Mouse (Mus musculus) natural killer cell, adult 2 months (primary cell): ENCODE data around the gene Mapkapk2.

ENCODE experiments used
- DNase-seq, 2 experiments: peaks; one replicate each; pipeline ENCODE4 v3.0.0; 2022; ENCODE audit warnings: low spot score in 2 of 2

Mapkapk2 gene

DNA sequence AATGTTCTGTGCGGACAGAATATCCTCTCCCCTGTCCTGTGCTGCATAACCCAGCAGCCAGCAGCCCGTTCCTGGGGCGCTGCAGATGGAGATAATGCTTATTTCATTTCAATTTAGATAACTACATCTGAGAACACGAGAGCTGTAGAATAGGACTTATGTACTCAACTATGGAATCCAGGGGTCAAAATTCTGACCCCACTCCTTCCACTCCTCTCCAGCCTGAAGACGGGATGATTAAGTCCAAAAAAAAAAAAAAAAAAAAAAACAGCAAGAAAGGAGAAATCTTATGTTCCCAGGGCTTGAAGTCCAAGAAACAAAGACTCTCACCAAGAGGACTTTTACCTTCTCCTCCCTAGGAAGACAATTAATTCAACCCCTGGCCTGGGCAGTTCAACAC is 14.5 kb downstream of the Mapkapk2 start:
- no peak for DNase-seq

DNA sequence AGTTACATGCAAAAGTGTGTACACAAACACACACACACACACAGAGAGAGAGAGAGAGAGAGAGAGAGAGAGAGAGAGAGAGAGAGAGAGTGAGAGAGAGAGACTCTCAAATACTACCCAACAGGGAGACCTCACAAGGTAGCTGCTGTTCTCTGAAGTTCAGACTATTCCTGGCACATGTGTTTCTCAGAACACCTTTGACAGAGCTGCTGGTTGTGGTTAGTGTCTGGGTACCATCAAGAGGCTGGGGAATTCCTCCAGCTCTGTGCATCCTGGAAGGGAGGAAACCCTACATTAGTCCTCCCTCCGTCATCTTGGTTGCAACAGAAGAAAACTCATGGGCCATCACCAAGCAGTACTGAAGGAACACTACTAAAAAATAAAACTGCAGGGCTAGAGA is 16.9 kb downstream of the Mapkapk2 start:
- DNase-seq, result peak; percentile 37 to 42

DNA sequence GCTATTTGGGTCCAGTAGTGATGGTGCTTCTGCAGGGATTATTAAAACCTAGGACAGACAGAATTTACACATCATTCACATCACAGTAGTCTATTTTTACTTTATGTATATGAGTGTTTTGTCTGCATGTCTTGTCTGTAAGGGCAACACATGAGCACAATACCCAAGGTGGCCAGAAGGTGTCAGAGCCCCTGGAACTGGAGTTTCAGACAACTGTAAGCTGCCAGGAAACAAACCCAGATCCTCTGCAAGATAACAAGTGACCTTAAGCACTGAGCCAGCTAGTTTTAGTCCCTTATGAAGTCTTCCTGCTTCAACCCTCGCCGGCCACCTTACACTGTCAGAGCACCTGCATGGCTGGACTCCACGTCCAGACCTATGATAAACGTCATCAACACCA is 17.9 kb downstream of the Mapkapk2 start:
- DNase-seq, result peak; percentile 58 to 63

- no peak for DNase-seq
Observed at GRCm38 (mm10) chr1:131078761-131079330, 18.8 kb downstream of the Mapkapk2 start.

DNA sequence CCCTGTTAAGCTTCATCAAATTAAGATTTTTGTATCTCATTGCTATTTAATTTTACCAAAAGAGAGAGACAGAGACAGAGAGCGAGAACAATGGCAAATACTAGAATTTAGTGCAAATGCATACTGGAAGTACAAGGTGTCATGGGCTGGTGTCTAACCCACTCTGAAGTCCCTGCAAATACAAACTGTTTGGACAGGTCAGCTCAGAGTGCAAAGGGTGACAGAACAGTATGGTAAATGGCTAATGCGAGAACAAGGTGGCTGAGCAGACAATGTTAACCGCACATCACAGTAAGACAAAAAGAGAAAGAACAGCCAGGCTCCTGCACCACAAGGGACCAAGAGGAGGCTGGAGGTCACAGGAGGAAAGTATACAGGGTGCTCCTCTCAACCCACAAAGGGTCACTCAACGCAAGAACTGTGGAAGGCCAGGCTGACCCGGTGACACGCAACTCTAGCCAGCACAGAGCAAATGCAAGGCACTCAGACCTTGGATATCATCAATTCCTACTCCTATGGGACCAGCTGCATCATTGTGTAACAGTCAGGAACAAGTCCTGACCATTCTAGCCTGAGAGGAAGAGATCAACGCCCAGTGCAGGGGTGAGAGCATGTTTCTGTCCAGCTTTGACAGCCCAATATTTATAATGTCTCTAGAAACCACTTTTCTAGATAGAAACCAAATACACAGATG is 22.4 kb downstream of the Mapkapk2 start:
- DNase-seq, result no peak

DNA sequence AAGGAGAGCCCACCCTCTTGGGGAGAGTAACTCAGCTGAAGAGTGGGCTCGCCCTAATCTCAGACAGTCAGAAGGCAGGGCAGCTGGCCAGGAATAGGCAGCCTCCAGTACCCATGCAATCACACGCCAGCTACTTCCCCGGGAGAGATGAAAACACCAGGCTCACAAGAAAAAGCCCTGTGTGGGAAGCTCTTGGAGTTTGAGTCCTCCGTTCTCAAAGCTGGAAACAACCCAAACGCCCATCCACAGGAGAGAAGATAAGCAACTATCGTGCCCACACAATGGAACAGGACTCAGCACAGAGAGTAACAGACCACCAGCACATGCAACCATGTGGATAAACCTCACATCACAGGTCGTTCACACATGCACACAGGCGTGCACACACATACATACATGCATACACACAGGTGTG is 23.1 kb downstream of the Mapkapk2 start:
- no peak for DNase-seq

- DNase-seq, result no peak
Observed at GRCm38 (mm10) chr1:131072376-131072990, 25.1 kb downstream of the Mapkapk2 start.

DNA sequence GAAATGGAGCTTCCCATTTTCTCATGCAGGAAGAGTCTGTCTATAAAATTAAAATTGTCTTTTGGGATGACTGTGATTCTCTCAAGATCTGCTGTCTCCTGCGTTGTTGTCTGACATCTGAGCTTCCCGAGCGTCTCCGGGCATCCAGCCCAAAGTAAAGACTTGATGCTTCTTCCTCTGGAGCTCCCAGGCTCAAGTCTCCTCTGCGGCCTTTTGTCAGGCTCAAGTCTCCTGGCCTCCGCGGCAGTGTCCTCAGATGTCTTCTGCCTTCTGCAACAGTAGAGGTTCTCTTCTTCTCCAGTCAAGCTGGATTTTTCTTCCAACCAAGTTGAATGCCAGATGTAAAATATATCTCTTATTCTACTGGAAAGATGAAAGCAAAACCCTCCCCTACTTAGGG is 28.6 kb downstream of the Mapkapk2 start:
- DNase-seq, result no peak

DNA sequence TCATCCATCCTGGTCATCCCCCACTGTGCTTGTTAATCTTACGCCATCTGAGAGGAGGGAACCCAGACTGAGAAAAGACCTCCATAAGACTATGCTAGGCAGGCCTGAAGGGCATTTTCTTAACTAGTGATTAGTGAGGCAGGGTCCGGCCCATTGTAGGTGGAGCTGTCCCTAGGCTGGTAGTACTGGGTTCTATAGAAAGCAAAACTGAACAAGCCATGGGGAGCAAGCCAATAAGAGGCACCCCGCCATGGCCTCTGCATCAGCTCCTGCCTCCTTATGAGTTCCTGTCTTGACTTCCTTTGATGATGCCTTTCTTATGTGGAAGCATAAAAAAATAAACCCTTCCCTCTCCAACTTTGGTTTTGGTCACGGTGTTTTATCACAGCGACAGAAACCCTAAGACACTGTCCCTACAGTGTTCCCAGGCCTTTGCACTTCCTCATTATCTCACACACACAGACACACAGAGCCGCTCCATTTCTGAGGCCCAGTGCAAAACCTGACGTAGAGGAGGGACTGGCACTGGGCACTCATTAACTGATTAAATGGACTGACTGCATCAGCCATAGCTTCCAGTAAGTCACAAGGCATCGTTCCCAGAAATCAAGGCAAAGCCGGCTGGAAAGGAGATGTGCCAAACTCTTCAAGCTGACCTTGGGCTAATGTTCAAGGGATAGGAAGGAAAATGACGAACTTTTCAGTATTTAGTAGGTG is 29.5 kb downstream of the Mapkapk2 start:
- no peak for DNase-seq

GRCm38 (mm10) chr1:131064202-131064601 is 33.4 kb downstream of the Mapkapk2 start:
- no peak for DNase-seq

GRCm38 (mm10) chr1:131062821-131063220 is 34.8 kb downstream of the Mapkapk2 start:
- DNase-seq, result no peak

DNA sequence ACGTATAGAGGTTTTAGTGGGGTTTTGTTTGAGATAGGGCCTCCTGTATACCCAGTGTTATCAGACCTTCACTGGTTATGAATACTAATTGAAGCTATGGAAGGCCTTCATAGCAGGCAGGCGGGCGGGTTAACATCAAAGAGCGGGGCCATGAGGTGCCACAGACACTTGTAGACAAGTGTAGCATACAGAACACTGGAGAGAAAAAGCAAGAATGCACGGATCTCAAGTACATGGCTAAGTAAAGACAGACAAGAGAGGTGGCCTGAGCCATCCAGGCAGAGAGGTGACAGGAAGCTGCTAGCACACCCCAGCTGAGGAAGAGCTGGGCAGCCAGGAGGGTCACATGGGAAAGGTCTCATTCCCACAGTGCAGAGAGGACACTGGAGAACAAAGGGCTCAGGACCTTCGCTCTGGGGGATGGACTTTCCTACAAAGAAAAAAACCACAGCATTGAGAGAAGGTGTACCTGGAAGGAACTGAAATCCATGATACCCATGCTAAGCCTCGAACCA is 35.8 kb downstream of the Mapkapk2 start:
- DNase-seq, result no peak

DNA sequence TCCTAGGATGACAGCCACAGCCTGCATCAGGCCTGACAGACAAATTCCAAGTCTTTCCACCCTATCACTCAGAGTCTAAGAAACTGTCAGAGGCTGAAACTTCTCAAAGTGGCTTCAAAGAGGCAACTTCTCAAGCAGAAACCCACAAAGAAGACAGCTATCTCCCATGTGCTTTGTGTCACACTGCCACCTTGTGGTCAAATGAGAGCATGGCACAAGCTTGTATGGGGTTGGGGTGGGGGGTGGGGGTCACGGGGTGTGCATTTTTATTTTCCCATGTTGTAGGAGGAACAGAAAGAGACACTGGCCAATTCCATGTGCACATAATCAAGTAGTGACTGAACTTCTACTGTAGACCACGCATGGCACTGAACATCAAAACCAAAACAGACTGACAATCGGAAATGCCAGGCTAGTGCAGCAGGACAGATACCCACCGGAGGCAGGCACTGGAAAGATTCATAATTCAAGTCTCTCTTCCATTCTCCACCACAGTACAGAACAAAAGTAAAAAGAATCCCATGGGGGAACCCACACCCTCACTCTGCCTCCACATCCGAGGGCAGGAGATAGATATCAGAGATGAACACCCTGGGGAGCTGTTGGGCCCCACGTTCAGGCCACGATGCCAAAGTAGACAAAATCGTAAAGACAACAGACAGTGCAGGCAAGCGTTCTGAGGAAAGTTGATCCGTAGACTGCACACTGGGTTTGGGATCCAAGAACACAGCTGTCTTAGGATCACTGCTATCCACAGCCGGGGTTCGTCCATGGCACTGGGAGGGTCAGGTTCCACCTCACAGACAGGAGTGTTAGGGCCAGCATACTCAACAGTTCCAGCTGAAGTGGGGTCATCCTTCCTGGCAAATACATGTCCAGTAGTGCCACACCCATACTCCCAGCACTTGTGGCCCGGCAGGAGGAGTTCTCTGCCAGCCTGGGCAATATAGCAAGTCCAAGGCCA is 37.1 kb downstream of the Mapkapk2 start:
- peak; percentile 38 to 63 for DNase-seq

DNA sequence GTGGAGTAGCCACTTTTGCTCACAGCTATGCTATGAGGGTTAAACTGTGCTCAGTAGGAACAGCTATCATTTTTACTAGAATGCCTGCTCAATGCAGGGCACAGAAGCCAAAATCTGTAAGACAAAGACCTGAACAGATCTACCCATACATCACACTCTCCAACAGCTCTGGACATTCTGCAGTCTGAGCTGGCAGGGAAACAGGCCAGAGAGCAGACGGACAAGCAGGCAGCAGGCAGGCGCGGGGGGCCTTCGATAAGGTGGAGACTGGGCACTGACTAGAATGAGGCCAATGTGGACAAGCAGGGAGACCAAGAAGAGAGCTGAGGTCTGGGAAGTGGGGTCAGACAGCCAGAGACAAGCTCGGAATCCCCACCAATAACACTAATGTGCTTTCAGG is 37.8 kb downstream of the Mapkapk2 start:
- DNase-seq, result no peak

DNA sequence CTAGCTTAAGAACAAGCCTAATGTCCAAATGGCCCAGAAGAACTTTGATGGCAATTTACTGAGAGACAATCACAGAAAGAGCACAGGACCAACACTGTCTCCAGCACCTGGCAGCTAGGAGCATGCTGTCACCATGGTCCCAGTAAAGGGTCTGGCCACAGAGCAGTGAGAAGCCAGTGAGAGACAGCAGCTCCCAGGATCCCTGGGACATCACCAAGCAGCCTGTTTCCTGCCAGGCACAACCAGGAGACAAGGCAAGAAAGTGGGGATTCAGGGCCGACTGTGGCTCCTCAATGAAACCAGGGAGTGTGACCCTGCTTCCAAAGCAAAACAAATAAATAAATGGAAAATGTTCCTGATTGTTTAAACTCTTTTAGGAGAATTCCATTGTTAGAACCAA is 38.2 kb downstream of the Mapkapk2 start:
- no peak for DNase-seq

- DNase-seq, result no peak
Observed at GRCm38 (mm10) chr1:131058431-131058830, 39.2 kb downstream of the Mapkapk2 start.

DNA sequence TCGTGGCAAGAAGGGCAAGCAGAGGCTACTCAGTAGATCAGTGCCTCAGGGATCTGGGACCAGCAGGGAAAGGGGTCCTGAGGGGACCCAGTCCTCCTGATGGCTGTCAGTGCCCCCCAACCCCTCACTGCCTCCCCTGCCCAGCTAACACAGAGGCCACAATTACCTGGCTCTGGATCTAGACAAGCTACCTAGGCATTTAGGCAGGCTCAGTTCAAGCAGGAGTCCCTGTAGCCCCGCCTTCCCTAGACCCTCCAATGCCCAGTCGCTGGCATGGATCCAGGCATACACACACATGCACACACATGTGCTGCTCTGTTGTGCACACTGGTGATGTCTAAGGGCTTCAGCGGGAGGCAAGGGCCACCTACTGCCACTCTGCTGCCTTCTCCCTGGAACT is 43.4 kb downstream of the Mapkapk2 start:
- DNase-seq, result no peak

DNA sequence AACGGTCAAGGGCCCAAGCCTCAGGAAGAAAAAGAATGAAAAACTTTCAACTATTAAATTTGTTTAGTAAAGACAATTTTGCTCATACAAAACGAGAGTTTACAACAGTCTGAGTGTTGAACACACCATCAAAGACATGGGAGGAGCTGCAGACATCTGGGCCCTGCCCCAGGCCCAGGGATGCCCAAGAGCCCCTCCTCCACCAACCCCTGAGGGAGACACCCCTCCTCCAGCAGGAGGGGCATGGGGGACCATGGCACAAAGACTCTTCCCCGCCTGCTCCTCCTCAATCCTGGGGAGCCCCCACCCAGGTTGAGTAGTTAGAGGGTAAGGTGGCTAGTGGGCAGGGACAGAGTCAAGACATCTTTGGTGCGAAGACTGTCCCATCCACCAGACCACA is 44.0 kb downstream of the Mapkapk2 start:
- DNase-seq, result no peak

- peak; percentile 48 to 61 for DNase-seq
Observed at GRCm38 (mm10) chr1:131053239-131053638, 44.4 kb downstream of the Mapkapk2 start.

GRCm38 (mm10) chr1:131051073-131051472 is 46.6 kb downstream of the Mapkapk2 start:
- DNase-seq, result no peak

DNA sequence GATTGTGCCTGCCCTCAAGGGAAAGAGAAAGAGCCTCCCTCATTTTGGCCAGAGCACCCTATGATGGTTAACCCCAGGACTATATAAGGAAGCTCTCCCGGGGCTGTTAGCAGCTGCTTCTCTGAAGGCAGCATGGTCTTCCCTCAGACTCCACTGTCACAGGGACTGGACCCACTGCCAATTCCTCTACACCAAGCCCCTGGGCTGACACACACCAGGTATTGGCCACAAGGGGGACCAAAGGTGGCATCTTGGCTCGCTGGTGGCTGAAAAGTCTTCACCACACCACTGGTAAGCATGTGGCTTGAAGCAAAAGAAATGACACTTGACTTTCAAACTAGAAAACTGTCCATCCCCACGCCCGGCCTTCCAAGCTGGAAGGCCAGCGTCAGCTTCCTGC is 47.0 kb downstream of the Mapkapk2 start:
- DNase-seq, result no peak
